Mouse (Mus musculus) C2C12 (cell line): ENCODE measurements around the gene Spon1. TPM values are rescaled to one million over a fixed set of nuclear protein-coding genes. Genes with fewer than 3 reads are reported as not detected.

Experiments used
- H3K27me3 ChIP-seq: one replicate; pipeline ENCODE4 v1.6.1; 2011; ENCODE audit not compliant: control insufficient read depth, insufficient read depth, insufficient read length
- H3K36me3 ChIP-seq: one replicate; pipeline ENCODE4 v1.6.1; 2011; ENCODE audit not compliant: control insufficient read depth, insufficient read depth
- H3K4me3 ChIP-seq: one replicate; pipeline ENCODE4 v1.5.1; 2011; ENCODE audit warnings: mild to moderate bottlenecking, control low read depth; ENCODE audit not compliant: poor library complexity, insufficient read depth, severe bottlenecking
- H3K79me2 ChIP-seq: one replicate; pipeline ENCODE4 v1.6.1; 2011; ENCODE audit not compliant: control insufficient read depth, insufficient read depth
- H3K79me3 ChIP-seq: one replicate; pipeline ENCODE4 v1.6.1; 2011; ENCODE audit warnings: low read depth, control low read depth
- H3ac ChIP-seq: one replicate; pipeline ENCODE3; 2011; ENCODE audit warnings: low read depth; ENCODE audit not compliant: control insufficient read depth, insufficient read length
- CEBPB ChIP-seq: IDR thresholded peaks from one replicate; pipeline ENCODE4 v1.6.1; 2011; ENCODE audit warnings: low read depth, mild to moderate bottlenecking, control low read depth, moderate library complexity
- CTCF ChIP-seq: IDR thresholded peaks from one replicate; pipeline ENCODE4 v1.5.1; 2011; ENCODE audit not compliant: control insufficient read depth, insufficient read depth, insufficient read length
- FOSL1 ChIP-seq: IDR thresholded peaks from one replicate; pipeline ENCODE4 v1.8.0; 2011; ENCODE audit warnings: mild to moderate bottlenecking, low read length; ENCODE audit not compliant: poor library complexity, insufficient read depth, severe bottlenecking
- MAX ChIP-seq: IDR thresholded peaks from one replicate; pipeline ENCODE4 v1.6.1; 2011; ENCODE audit warnings: mild to moderate bottlenecking, control low read depth
- MYOD1 ChIP-seq: IDR thresholded peaks from one replicate; pipeline ENCODE4 v1.6.1; 2011; ENCODE audit warnings: low read depth; ENCODE audit not compliant: control insufficient read depth, insufficient read length
- MYOG ChIP-seq: IDR thresholded peaks from one replicate; pipeline ENCODE4 v1.6.1; 2011; ENCODE audit not compliant: control insufficient read depth, insufficient read length; ENCODE audit errors: extremely low read depth
- USF1 ChIP-seq: IDR thresholded peaks from one replicate; pipeline ENCODE4 v1.6.1; 2011; ENCODE audit warnings: low read depth, mild to moderate bottlenecking, control low read depth, moderate library complexity
- polyA plus RNA-seq: library from polyadenylated mRNA; unstranded; fragments of >200 nt; fragmentation: generic; extraction: Trizol; gene quantifications from one replicate; pipeline ENCODE4 v1.2.1, GENCODE M21; 2012; ENCODE audit warnings: missing spikeins

Gene Spon1
- polyA plus RNA-seq, 1 experiment: 0.06 TPM

GRCm38 (mm10) chr7:113969182-113969581, 203.4 kb downstream of the Spon1 start:
- TF ChIP-seq MYOG (no peak), FOSL1 (no peak), MYOD1 (no peak), USF1 (no peak), MAX (no peak), CEBPB (no peak), CTCF (no peak)
- no peaks in the 10 kb centered on the region for H3K79me3 ChIP-seq
- no peaks in the 10 kb centered on the region for H3K79me2 ChIP-seq
- H3ac ChIP-seq: no peak overlapping the region
- H3K36me3 ChIP-seq: no peaks in the 10 kb centered on the region
- H3K27me3 ChIP-seq: peaks cover 4% of the 10 kb centered on the region
- H3K4me3 ChIP-seq: no peak overlapping the region

DNA sequence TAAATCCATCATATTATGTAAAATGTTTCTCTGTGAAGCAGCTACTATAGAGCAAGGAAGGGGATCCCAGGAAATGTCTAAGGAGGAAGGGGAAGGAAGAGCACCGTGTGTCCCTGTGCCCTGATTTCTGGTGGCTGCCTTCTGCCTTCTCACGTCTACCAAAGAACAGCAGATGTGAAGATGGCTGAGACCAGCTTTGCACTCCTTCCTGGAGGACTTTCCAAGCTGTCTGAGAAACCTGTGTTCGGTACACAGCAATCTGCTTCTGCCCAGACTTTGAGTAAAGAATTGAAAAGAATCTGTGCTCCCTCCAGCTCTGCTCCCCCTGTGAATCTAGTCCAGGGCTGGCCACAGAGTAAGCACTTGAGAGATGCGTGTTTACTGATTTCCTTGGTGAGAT, 206.7 kb downstream of the Spon1 start:
- no peaks in the 10 kb centered on the region for H3K79me3 ChIP-seq
- no peak overlapping the region for H3ac ChIP-seq
- no peaks in the 10 kb centered on the region for H3K79me2 ChIP-seq
- H3K27me3 ChIP-seq: peaks cover 19% of the 10 kb centered on the region
- TF ChIP-seq FOSL1 (no peak), CTCF (no peak), MYOD1 (no peak), USF1 (no peak), MYOG (no peak)
- H3K36me3 ChIP-seq: no peaks in the 10 kb centered on the region
- H3K4me3 ChIP-seq: no peak overlapping the region

DNA sequence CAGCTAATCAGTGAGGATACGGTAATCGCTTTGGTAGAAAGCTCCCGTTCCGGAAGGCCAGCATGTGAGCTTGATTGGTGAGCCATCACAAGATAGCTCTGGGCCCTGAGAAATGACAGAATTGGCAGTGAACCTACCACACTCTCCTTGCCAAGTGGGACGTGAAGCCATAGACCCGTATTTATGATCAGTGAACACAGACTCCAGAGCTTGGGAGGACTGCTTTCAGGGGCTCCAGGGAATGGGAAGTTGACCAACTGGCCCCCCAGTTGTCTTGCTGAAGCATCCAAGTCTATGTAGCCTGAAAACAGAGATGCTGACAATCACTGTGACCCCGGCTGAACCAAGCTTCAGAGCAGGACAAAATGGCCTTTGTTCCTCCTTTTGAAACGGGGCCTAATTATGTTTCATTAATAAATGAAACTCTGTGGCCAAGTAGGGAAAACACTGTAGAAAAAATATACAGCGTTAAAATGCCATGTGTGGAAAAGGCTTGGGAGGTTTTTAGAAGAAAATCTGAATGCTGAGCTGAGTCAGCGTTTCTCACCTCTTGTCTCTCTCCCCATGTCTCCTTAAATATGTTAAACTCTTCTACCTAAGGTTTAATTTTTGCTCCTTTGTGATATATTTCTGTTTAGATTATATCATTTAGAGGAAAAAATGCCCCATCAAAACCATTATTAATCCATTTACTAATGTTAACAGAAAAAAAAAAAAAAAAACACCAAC, 220.8 kb downstream of the Spon1 start:
- Histone ChIP-seq H3K27me3 (peaks cover 11% of the 10 kb centered on the region), H3K79me3 (no peaks in the 10 kb centered on the region), H3ac (no peak overlapping the region), H3K4me3 (no peak overlapping the region), H3K79me2 (no peaks in the 10 kb centered on the region), H3K36me3 (no peaks in the 10 kb centered on the region)
- TF ChIP-seq CEBPB (no peak), MAX (no peak), USF1 (no peak), CTCF (no peak), MYOD1 (no peak), FOSL1 (no peak), MYOG (no peak)

- Histone ChIP-seq H3K36me3 (no peaks in the 10 kb centered on the region), H3ac (no peak overlapping the region), H3K27me3 (peaks cover 16% of the 10 kb centered on the region), H3K79me3 (no peaks in the 10 kb centered on the region), H3K79me2 (no peaks in the 10 kb centered on the region), H3K4me3 (no peak overlapping the region)
- no peak for TF ChIP-seq FOSL1
- TF ChIP-seq MYOD1: no peak
- no peak for TF ChIP-seq CEBPB
- TF ChIP-seq MAX: no peak
- TF ChIP-seq MYOG: no peak
- TF ChIP-seq USF1: no peak
- TF ChIP-seq CTCF: no peak
Measured at GRCm38 (mm10) chr7:113988156-113988555, 222.4 kb downstream of the Spon1 start.

- Histone ChIP-seq H3K79me3 (no peaks in the 10 kb centered on the region), H3ac (no peak overlapping the region), H3K4me3 (no peak overlapping the region), H3K36me3 (no peaks in the 10 kb centered on the region), H3K27me3 (peaks cover 21% of the 10 kb centered on the region), H3K79me2 (no peaks in the 10 kb centered on the region)
- TF ChIP-seq MYOD1: no peak
- no peak for TF ChIP-seq FOSL1
- TF ChIP-seq MYOG: no peak
- no peak for TF ChIP-seq CTCF
- no peak for TF ChIP-seq CEBPB
- no peak for TF ChIP-seq MAX
- no peak for TF ChIP-seq USF1
Measured at GRCm38 (mm10) chr7:113997675-113998354, 232.0 kb downstream of the Spon1 start.

GRCm38 (mm10) chr7:114004171-114004570, 238.4 kb downstream of the Spon1 start:
- H3K4me3 ChIP-seq: no peak overlapping the region
- no peaks in the 10 kb centered on the region for H3K79me2 ChIP-seq
- no peak for TF ChIP-seq MYOD1
- no peak for TF ChIP-seq USF1
- TF ChIP-seq CTCF: no peak
- no peak for TF ChIP-seq FOSL1
- no peak for TF ChIP-seq CEBPB
- TF ChIP-seq MAX: no peak
- TF ChIP-seq MYOG: no peak
- peaks cover 22% of the 10 kb centered on the region for H3K27me3 ChIP-seq
- no peak overlapping the region for H3ac ChIP-seq
- no peaks in the 10 kb centered on the region for H3K36me3 ChIP-seq
- no peaks in the 10 kb centered on the region for H3K79me3 ChIP-seq
